Mouse (Mus musculus) intestine, embryonic 16.5 days (tissue): ENCODE measurements around the gene Fbrs. TPM values are rescaled to one million over a fixed set of nuclear protein-coding genes. Genes with fewer than 3 reads are reported as not detected.

Source experiments
- ATAC-seq: fragments of 200-750 bp; cut with Nextera tagmentation; 2 replicates; pipeline ENCODE4 v1.8.0; 2017; ENCODE audit warnings: moderate TSS enrichment, moderate library complexity
- H3K27ac ChIP-seq: fragments of 300-500 bp; sonication (generic); 2 replicates; pipeline ENCODE4 v1.5.1; 2014; ENCODE audit warnings: mild to moderate bottlenecking, low read length
- H3K27me3 ChIP-seq: fragments of 300-500 bp; sonication (generic); replicated peaks from 2 replicates; pipeline ENCODE4 v1.6.1; 2014; ENCODE audit warnings: low read length, control low read depth, mixed read lengths; ENCODE audit not compliant: control insufficient read depth, insufficient read depth
- H3K36me3 ChIP-seq: fragments of 300-500 bp; sonication (generic); 2 replicates; pipeline ENCODE4 v1.6.1; 2014; ENCODE audit warnings: low read length, control low read depth; ENCODE audit not compliant: control insufficient read depth, insufficient read depth
- H3K4me1 ChIP-seq: fragments of 300-500 bp; sonication (generic); 2 replicates; pipeline ENCODE4 v1.6.1; 2014; ENCODE audit warnings: low read length, control low read depth, mixed read lengths; ENCODE audit not compliant: control insufficient read depth, insufficient read depth
- H3K4me2 ChIP-seq: fragments of 300-500 bp; sonication (generic); 2 replicates; pipeline ENCODE4 v1.6.1; 2014; ENCODE audit warnings: low read depth, low read length, control low read depth
- H3K4me3 ChIP-seq: fragments of 300-500 bp; sonication (generic); 2 replicates; pipeline ENCODE4 v1.5.1; 2014; ENCODE audit warnings: mild to moderate bottlenecking, low read length
- H3K9ac ChIP-seq: fragments of 300-500 bp; sonication (generic); 2 replicates; pipeline ENCODE4 v1.6.1; 2014; ENCODE audit warnings: low read depth, low read length
- H3K9me3 ChIP-seq: fragments of 300-500 bp; sonication (generic); 2 replicates; pipeline ENCODE4 v1.6.1; 2016; ENCODE audit warnings: low read length, control low read depth; ENCODE audit not compliant: control insufficient read depth
- WGBS: fragments of 180-500 bp; shearing (Covaris S2); extraction: QIAGEN DNeasy Blood & Tissue Kit; methylation state at CpG from one replicate; pipeline ENCODE4 v1.1.7; 2014; 5-methylcytosine and 5-hydroxymethylcytosine counted together
- microRNA-seq: library from miRNA; unstranded; fragments of <30 nt; microRNA quantifications from one replicate; pipeline ENCODE4, GENCODE M21; 2016
- polyA plus RNA-seq: library from polyadenylated mRNA; unstranded; fragments of >200 nt; fragmentation: Nextera tagmentation; extraction: Ambion mirVana; gene quantifications from 2 replicates; pipeline ENCODE4 v1.2.1, GENCODE M21; 2015

The Fbrs gene
- polyA plus RNA-seq, 1 experiment from 2014 or later, result 8.0 TPM

DNA sequence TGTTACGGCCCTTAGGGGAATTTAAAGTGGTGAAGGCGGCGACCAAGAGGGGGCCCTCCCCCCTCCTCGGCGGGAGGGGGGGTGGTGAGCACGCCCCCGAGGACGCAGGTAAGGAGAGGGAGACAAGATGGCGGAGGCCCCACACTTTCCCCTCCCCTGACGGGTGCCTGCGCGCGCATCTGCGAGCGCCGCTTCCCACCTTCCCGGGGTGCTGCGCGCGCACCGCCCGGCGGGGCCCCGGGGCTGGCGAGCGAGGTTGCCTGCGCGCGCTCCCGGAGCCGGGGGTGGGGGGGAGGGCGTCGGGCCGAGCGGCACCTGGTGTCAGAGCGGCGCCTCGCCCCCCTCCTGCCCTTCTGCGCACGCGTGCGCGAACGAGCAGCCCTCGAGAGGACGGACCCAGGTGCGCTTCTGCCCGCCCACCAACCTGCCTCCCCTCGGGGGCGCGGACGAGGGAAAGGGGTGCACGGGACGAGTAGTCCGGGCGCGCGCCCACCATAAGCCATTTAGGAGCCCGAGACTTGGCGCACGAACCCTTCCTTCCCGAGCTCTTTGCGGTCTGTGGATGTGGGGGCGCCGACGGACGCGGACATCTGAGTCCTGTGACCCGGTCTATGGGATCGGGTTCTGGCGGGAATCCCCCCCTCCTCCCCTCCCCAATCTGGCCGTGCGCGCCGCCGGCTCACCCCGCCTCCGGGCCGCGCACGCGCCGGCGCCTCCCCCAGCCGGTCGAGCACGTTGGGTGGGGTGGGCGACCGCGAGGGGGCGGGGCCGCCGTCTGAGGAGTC is 33.4 kb downstream of the Fbrs start:
- peak overlapping the region; percentile 80 for H3K4me3 ChIP-seq
- H3K9me3 ChIP-seq, result no peaks in the 10 kb centered on the region
- peak overlapping the region; percentile 60 for H3K4me2 ChIP-seq
- H3K36me3 ChIP-seq, result peaks cover 6% of the 10 kb centered on the region; the same call in 1 of the 2 replicates
- H3K27ac ChIP-seq, result peak overlapping the region; percentile 98
- peak overlapping the region; percentile 89 for H3K9ac ChIP-seq
- H3K27me3 ChIP-seq, result no peaks in the 10 kb centered on the region
- peak; percentile 87 for ATAC-seq
- H3K4me1 ChIP-seq, result peaks cover 9% of the 10 kb centered on the region
- WGBS, result under 1% methylated on average over 65 of the region's 93 CpGs

DNA sequence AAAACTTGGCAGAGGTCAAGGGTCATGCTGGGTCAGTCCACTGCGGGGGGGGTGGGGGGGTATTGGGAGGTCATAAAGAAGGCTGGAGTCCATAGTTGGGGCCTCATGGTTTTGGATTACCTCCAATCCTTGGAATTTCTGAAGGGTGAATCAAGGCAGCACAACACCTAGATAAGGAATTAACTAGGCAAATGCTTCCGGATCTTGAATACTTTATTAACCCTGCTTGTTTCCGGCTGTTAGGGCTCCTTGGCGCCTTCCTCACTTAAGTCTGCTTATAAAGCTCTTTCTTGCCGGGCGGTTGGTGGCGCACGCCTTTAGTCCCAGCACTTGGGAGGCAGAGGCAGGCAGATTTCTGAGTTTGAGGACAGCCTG is 34.0 kb downstream of the Fbrs start:
- Histone ChIP-seq H3K9ac (peak overlapping the region; percentile 89), H3K36me3 (peaks cover 6% of the 10 kb centered on the region; the same call in 1 of the 2 replicates), H3K4me2 (peak overlapping the region; percentile 60), H3K4me3 (peak overlapping the region; percentile 80), H3K27me3 (no peaks in the 10 kb centered on the region), H3K9me3 (no peaks in the 10 kb centered on the region), H3K4me1 (peaks cover 9% of the 10 kb centered on the region), H3K27ac (peak overlapping the region; percentile 98)
- peak; percentile 51 for ATAC-seq
- 23% methylated on average over 8 of the region's 8 CpGs for WGBS

DNA sequence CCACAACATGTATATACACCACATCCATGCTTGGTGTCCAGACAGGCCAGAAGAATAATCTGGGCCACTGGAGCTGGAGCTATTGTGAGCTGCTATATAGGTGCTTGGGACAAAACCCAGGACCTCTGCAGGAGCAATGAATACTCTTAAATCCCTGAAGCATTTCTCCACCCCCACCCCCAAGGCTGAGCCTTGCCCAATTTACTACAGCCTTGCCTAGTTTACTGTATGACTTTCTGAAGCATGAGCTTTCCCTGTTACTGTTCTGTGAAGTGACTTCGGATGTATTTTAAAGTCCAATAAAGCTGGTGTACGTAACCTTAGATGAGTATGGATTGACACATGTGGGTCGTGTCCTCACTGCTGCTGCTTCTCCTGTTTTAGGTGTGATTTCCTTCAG is 34.8 kb downstream of the Fbrs start:
- peaks cover 6% of the 10 kb centered on the region; the same call in 1 of the 2 replicates for H3K36me3 ChIP-seq
- 56% methylated on average over 3 of the region's 3 CpGs for WGBS

DNA sequence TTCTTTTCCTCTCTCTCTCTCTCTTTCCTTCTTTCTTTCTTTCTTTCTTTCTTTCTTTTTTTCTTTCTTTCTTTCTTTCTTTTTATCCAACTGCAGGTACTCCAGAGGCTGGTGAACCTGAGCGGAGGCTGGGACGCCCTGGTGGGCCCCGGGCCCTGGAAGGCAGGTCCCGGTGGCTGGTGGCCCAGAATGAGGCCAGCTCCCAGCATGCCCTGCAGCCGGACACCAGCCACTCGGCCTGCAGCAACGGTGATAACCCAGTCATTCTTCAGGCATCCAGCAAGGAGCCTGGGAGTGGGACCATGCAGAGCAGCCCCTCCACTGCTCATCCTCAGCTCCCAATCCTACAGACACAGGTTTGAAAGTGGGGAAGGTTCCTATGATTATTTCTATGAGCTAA is 36.8 kb downstream of the Fbrs start:
- 90% methylated on average over 7 of the region's 7 CpGs for WGBS
- Histone ChIP-seq H3K27me3 (no peaks in the 10 kb centered on the region), H3K9me3 (no peaks in the 10 kb centered on the region), H3K9ac (no peak overlapping the region), H3K4me1 (peaks cover 9% of the 10 kb centered on the region), H3K36me3 (peaks cover 11% of the 10 kb centered on the region; the same call in 1 of the 2 replicates), H3K27ac (no peak overlapping the region), H3K4me2 (no peak overlapping the region), H3K4me3 (no peak overlapping the region)
- ATAC-seq, result no peak

More for the DNA sequence above, 34.8 kb downstream of the Fbrs start:
- Histone ChIP-seq H3K9me3 (no peaks in the 10 kb centered on the region), H3K4me2 (peak overlapping the region; percentile 60), H3K9ac (peak overlapping the region; percentile 43; the same call in 1 of the 2 replicates), H3K27me3 (no peaks in the 10 kb centered on the region), H3K27ac (peak overlapping the region; percentile 98; the same call in 1 of the 2 replicates), H3K4me3 (peak overlapping the region; percentile 80), H3K4me1 (peaks cover 9% of the 10 kb centered on the region)
- ATAC-seq, result no peak

DNA sequence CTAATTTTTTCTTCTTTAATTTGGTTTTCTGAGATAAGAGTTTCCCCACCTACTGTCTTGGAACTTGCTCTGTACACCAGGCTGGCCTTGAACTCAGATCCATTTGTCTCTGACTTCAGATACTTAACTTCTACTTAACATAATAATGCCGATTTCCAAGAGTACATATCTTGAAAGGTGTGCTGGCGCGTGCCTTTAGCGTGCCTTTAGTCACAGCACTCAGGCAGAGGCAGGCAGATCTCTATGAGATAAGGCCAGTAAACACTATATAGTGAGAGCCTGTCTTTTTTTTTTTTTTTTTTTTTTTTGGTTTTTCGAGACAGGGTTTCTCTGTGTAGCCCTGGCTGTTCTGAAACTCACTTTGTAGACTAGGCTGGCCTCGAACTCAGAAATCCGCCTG is 37.3 kb downstream of the Fbrs start:
- Histone ChIP-seq H3K36me3 (peaks cover 11% of the 10 kb centered on the region; the same call in 1 of the 2 replicates), H3K27me3 (no peaks in the 10 kb centered on the region), H3K4me2 (no peak overlapping the region), H3K9ac (no peak overlapping the region), H3K27ac (no peak overlapping the region), H3K4me3 (no peak overlapping the region), H3K4me1 (peaks cover 9% of the 10 kb centered on the region), H3K9me3 (no peaks in the 10 kb centered on the region)
- no peak for ATAC-seq
- WGBS, result 95% methylated on average over 6 of the region's 7 CpGs

DNA sequence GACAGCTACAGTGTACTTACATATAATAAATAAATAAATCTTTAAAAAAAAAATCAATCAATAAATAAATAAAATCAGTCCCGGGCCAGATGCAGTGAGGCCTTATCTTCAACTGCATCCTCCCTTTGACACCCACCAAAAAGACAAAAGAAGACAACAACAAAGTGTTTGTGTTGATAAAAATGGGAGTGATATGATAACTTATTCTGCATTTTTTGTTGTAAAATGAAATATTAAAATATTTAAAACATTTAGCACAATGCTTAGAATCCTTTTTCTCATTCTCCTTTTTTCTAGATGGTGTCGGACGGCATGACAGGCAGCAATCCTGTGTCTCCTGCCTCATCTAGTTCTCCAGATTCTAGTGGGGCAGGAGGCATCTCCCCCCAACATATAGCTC is 40.3 kb downstream of the Fbrs start, which contains the start of gene Gm42715:
Gm42715 (plus strand) TSS at position 301 of the 400 bp plus-strand sequence.
- Histone ChIP-seq H3K4me2 (no peak within 1 kb of the TSS), H3K4me1 (no peaks in the 10 kb centered on the region), H3K36me3 (peaks cover 13% of the 10 kb centered on the region; the same call in 1 of the 2 replicates), H3K27ac (no peak within 1 kb of the TSS), H3K9ac (no peak within 1 kb of the TSS), H3K4me3 (no peak within 1 kb of the TSS), H3K9me3 (no peaks in the 10 kb centered on the region), H3K27me3 (no peaks in the 10 kb centered on the region)
- ATAC-seq, result no peak
- 86% methylated on average over 3 of the region's 3 CpGs for whole genome bisulfite sequencing

Small RNA genes within 50 kb of the gene (microRNA-seq; reads per million reads assigned to microRNA genes)
- not detected for gene Gm47278
- 0.68 reads per million for gene Mir7060

Other genes starting within 250 kb of the Fbrs start
- gene Zfp553, start 246.1 kb upstream of the Fbrs start, polyA plus RNA-seq, result 21.6 and 23.6 TPM in 2 replicates
- gene Sept1, start 246.1 kb upstream of the Fbrs start, polyA plus RNA-seq, result 15.4 and 16.3 TPM in 2 replicates
- gene Zfp771, start 234.9 kb upstream of the Fbrs start, polyA plus RNA-seq, result 34.2 and 37.8 TPM in 2 replicates
- gene Dctpp1, start 218.5 kb upstream of the Fbrs start, polyA plus RNA-seq, result 176 and 195 TPM in 2 replicates
- gene Sephs2, start 205.1 kb upstream of the Fbrs start, polyA plus RNA-seq, result 187 and 224 TPM in 2 replicates
- 2.4 and 2.8 TPM in 2 replicates for gene Itgal, start 182.9 kb upstream of the Fbrs start, polyA plus RNA-seq
- gene Zfp768, start 133.6 kb upstream of the Fbrs start, polyA plus RNA-seq, result 21.9 and 23.4 TPM in 2 replicates
- gene Zfp747, start 103.1 kb upstream of the Fbrs start, polyA plus RNA-seq, result 11.7 and 13.6 TPM in 2 replicates
- gene 9130019O22Rik, start 92.0 kb upstream of the Fbrs start, polyA plus RNA-seq, result 6.9 and 7.2 TPM in 2 replicates
- 8.2 and 10.2 TPM in 2 replicates for gene E430018J23Rik, start 85.6 kb upstream of the Fbrs start, polyA plus RNA-seq
- 8.5 TPM in 2 replicates for gene Zfp764, start 72.4 kb upstream of the Fbrs start, polyA plus RNA-seq
- 20.8 and 23.4 TPM in 2 replicates for gene Zfp688, start 57.1 kb upstream of the Fbrs start, polyA plus RNA-seq
- 4.5 and 5.9 TPM in 2 replicates for gene Zfp689, start 30.0 kb upstream of the Fbrs start, polyA plus RNA-seq
- gene Prr14, start 19.6 kb upstream of the Fbrs start, polyA plus RNA-seq, result 36.2 and 39.8 TPM in 2 replicates
- 18.4 and 18.6 TPM in 2 replicates for gene Srcap, start 32.8 kb downstream of the Fbrs start, polyA plus RNA-seq
- 10.8 and 11.3 TPM in 2 replicates for gene Gm42715, start 40.4 kb downstream of the Fbrs start, polyA plus RNA-seq
- 5.1 and 7.7 TPM in 2 replicates for gene Tmem265, start 82.2 kb downstream of the Fbrs start, polyA plus RNA-seq
- 35.7 and 37.7 TPM in 2 replicates for gene Phkg2, start 94.1 kb downstream of the Fbrs start, polyA plus RNA-seq
- 4.8 and 5.2 TPM in 2 replicates for gene Ccdc189, start 109.4 kb downstream of the Fbrs start, polyA plus RNA-seq
- 34.3 and 35.2 TPM in 2 replicates for gene Rnf40, start 109.6 kb downstream of the Fbrs start, polyA plus RNA-seq
- gene Zfp629, start 136.6 kb downstream of the Fbrs start, polyA plus RNA-seq, result 7.9 and 8.5 TPM in 2 replicates
- 24.9 and 34.5 TPM in 2 replicates for gene Bcl7c, start 229.7 kb downstream of the Fbrs start, polyA plus RNA-seq
- gene Ctf1, start 233.5 kb downstream of the Fbrs start, polyA plus RNA-seq, result 5.2 and 6.5 TPM in 2 replicates